Mouse (Mus musculus) adrenal gland, postnatal 10 days (tissue): ENCODE measurements around the gene Prrg4. TPM values are rescaled to one million over a fixed set of nuclear protein-coding genes. Genes with fewer than 3 reads are reported as not detected.
A peak's percentile ranks its signal among the peaks of the same experiment; 100 is the strongest.
"Not testable (repeated sequence)": the region's sequence is repeated elsewhere in the genome, so short reads cannot be mapped to it uniquely, and the experiment has no call there.

Experiments used
- DNase-seq: peaks from one replicate; pipeline ENCODE4 v3.0.0; 2021; ENCODE audit warnings: mixed read lengths
- total RNA-seq, 2 experiments: library from RNA; stranded (reverse); gene quantifications; 2 replicates each; pipeline ENCODE4 v1.2.3; 2021

The Prrg4 gene
- total RNA-seq, 2 experiments from 2014 or later = 2.1 to 4.6 TPM

DNA sequence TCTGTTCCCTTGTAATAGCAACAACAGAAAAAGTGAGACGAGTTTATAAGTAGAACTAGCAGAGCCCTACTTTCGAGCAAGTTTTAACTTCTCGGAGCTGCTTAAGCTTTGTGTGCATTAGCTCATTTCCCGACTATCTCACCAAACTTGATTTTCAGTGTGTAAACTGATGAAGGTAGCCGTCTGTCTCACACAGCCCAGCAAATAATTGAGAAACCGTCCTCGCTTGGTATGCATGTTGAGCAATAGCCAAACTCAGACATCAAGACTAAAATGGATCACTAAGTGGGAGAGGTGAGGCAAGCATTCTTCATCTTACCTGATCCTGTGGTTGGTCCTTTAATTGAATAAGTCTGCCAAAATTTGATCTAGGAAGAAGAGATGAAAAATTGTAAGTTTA, 7.9 kb downstream of the Prrg4 start:
- DNase-seq = no peak

GRCm38 (mm10) chr2:104840974-104841373, 8.7 kb downstream of the Prrg4 start:
- no peak for DNase-seq

GRCm38 (mm10) chr2:104832486-104832885, 17.2 kb downstream of the Prrg4 start:
- DNase-seq = no peak

DNA sequence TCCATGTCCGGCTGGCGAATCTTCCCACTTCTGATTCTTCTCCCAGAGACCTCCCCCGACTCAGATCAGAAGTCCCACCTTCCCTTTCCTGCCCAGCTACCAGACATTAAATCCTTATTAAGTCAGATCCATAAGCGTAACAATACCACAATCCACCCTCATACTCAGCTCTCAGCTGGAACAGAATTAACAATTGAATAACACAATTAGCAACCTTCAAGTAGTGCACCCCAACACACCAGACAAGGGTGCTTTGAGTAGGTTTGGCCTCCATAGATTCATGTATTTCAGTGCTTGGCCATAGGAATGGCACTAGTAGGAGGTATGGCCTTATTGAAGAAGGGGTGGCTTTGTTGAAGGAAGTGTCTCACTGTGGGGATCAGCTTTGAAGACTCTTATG, 23.5 kb downstream of the Prrg4 start:
- no peak for DNase-seq

DNA sequence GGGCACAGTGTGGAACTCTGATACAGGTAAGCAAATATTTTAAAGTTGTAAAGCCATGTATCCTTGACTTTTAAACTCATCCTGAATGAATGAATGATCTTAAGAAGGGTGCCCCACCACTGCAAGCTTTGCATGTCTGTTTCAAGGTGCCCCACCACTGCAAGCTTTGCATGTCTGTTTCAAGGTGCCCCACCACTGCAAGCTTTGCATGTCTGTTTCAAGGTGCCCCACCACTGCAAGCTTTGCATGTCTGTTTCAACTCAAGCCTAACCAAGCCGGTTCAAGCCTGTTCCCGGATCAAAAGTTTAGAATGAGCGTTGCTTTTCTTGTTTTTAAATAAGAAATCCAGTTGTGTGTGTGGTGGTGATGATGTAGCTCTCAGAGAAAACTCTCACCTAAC, 30.9 kb downstream of the Prrg4 start:
- not testable (repeated sequence) for DNase-seq

DNA sequence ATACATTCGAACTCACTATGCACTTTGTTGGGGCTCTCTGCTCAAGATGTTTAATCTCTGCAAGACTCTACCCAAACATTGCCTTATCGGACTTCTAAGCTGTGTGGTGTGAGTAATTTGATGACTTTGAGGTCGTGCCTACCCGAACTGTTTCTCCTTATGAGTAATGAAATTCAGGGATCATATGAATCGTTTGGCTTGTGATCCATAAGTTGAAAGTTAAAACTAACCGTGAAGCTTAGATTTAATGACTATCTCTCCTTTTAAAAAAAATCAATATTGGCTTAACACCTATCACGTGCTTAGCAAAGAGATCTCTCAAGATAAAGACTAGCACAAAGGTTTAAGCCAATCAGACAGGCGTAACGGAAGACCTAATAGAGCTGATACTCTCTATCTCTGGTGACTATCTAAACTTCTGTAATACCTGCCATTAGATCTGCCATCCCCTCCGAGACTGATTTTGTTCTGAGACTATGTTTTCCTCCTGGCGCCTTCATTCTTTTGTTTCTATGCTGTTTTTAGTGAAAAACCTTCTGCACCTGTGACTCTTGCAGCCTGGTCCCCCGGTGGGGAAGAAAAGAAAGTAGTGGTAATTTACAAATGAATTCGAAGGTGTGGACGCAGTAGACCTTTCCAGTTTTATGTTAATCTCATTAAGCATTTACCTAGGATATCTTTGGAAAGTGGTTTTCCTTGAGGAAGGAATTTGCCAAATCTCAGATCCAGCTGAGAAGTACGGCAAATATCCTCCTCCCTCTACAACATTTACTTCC, 31.9 kb downstream of the Prrg4 start:
- no peak for DNase-seq

GRCm38 (mm10) chr2:104816866-104817439, 32.7 kb downstream of the Prrg4 start:
- peak; percentile 95 for DNase-seq

DNA sequence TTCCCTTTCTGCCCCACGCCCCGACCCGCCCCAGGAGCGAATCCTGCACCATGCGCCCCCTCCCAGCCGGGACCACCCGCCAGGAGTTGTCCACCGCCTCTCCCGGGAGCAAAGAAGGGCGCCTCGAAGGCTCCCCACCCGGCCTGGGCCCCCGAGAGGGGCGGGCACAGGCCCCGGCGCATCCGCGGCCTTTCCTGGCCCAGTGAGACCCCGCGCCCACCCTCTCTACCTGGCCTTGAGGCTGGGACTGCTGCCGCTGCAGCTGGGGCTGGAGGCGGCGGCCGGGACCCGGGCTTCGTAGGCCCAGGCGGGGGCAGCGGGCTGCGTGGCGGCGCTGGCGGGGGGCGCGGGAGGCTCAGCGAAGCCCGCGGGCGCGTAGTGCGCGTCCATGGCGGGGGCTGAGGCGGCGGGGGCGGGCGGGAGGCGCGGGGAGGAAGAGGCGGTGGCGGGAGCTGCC, 33.3 kb downstream of the Prrg4 start, which contains the start of gene Qser1:
Qser1 (minus strand) TSS at position 390 of the 457 bp plus-strand sequence.
- no peak for DNase-seq

DNA sequence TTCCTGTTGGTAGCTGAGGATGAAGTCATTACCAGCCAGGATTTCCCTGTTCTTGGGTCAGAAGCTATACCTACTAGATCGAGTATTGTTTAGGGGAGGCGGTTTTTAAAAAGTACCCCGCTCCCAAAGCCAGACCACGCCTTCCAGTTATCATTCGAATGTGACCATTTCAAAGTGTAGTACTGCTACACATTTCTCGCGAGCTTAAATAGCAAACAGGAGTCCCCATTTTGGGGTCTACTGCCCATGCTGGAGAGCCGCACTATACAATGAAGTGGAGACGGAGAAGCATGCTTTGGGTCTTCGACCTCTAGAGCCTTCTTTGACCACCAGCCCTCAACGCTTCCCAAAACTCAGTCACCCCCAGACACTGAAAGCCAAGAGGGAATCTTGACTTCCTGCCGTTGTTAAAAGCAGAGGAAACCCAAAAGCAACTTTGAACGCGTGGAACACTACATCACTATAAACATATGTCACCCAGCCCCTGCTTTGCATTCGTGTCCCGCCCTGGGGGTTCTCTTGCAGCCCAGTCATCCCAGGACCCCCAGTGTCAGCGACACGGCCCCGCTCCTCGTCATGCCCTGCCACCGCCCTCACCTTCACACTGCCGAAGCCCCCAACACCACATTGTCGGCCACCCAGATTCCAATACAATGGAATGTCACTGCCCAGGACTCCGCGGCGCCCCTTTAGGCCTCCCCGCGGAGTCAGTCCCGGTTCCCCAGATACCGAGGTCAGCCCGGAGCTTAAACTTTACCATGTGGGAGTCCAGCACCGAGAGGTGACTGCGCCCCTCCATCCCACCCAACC, 33.9 kb downstream of the Prrg4 start:
- no peak for DNase-seq

DNA sequence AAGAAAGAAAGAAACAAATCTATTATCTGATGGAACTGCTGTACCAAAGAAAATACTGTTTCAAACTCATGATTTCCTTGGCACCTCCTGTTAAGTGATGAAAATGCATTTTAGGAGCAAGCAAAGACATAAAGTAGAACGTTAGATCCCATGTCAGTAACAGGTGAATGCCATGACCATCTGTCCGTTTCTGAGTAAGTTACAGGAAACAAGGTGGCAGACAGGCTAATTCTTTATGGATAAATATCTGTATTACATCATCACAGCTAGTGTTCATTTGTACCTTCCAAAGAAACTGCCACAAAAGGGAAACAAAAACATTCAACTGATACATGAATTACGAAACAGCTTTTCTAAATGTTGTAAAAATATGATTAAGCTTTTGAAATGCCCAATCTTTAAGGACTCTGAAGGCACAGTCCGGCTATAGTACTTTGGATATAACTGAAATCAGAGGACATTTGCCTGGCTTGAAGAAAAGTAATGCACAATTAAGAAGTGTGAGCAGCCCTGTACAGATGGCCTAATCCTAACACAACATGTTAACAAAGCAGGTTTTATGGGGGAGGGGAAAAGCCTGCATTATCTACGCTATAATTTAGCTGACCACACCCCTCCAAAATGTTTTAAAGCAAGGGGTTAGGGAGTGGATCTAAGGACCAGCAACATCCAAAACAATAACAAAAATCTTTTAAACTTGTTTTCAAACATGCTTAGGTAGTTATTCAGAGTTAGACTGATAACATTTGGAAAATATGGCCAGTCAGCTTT, 35.3 kb downstream of the Prrg4 start:
- DNase-seq = no peak

DNA sequence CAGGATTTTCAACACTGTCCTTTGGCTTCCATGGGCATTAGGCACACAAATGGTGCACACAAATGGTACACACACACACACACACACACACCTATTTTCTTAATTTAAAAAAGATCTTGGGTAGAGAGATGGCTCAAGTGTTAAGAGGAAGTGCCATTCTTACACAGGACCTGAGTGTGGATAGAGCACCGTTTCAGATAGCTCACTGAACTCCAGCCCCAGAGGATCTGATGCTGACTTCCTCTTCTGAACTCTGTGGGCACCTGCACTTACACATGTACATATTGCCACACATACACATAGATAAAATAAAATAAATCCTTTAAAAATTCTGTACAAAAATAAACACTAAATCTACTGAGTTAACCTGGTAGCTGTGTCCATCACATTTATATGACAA, 44.2 kb downstream of the Prrg4 start:
- DNase-seq = no peak

Other genes with a start within 250 kb of the Prrg4 start
- 10 to 100 TPM in 1 of 2 experiments, 1 to 10 TPM in 1; 9.4 to 13.0 TPM for gene Tcp11l1, start 137.7 kb downstream of the Prrg4 start, total RNA-seq
- not detected for gene Pin1rt1, start 133.5 kb downstream of the Prrg4 start, total RNA-seq
- 1 to 10 TPM; 4.9 TPM for gene Depdc7, start 107.0 kb downstream of the Prrg4 start, total RNA-seq
- 10 to 100 TPM; 18.9 to 24.9 TPM for gene Qser1, start 33.1 kb downstream of the Prrg4 start, total RNA-seq
- 1 to 10 TPM; 5.5 to 8.2 TPM for gene Ccdc73, start 17.9 kb upstream of the Prrg4 start, total RNA-seq
- gene Eif3m, start 167.2 kb upstream of the Prrg4 start, total RNA-seq = 100 to 1,000 TPM; 153 to 164 TPM
- gene Gm11060, start 242.1 kb upstream of the Prrg4 start, total RNA-seq = not detected